10 mouse cellular contexts compared by ENCODE assay signal in the genomic region with DNA sequence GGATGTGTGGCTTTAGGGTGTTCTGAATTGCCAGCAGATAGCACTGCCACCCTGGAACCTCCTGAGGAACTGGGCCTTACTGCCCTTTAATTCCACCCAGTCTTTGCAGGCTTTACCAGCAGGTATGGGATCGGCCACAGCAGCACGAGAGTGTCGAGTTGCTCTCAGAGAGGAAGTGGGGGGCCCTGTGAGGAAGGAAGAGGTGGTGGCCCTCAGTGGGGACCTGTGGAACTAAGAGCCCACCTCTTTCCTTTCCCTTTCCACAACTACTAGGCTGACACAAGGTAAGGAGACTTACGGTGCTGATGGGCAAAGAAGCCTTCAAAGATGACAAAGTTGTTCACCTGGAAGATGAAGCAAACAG. TPM values are rescaled to one million over a fixed set of nuclear protein-coding genes. Genes with fewer than 3 reads are reported as not detected.
DNase-seq lines count a peak whose midpoint lies in the region; ATAC-seq and TF ChIP-seq lines count a peak whose summit lies in the region.
"Had no signal": no experiment of that assay in that cellular context is flagged by ENCODE, and none has a peak within 500 bp of the region (broad histone marks: within the 10 kb centered on the region; RNA-seq: fewer than 3 reads in every experiment).

No protein-coding gene starts in this region.

- no peak overlapping the region for H3K4me2 ChIP-seq in heart, postnatal 0 days (ENCODE audit: low read depth, low read length)
- no peak overlapping the region for H3K4me2 ChIP-seq in lung, postnatal 0 days (replicated peaks; ENCODE audit: low read depth, low read length)
- H3K4me2 ChIP-seq: hindbrain, embryonic 15.5 days had no signal

- no peak overlapping the region; the same call in 1 of the 2 replicates for H3K9ac ChIP-seq in heart, postnatal 0 days (replicated peaks; ENCODE audit: low read depth, low read length)
- no peak overlapping the region for H3K9ac ChIP-seq in lung, postnatal 0 days (replicated peaks; ENCODE audit: low read depth)
- H3K9ac ChIP-seq: hindbrain, embryonic 15.5 days had no signal

- H3K4me3 ChIP-seq in heart, postnatal 0 days (ENCODE audit: low read depth, low read length) = no peak overlapping the region
- H3K4me3 ChIP-seq in lung, postnatal 0 days (ENCODE audit: low read depth, low read length) = no peak overlapping the region
- H3K4me3 ChIP-seq: hindbrain, embryonic 15.5 days had no signal

- no peaks in the 10 kb centered on the region for H3K27me3 ChIP-seq in heart, postnatal 0 days (ENCODE audit: control insufficient read depth, insufficient read depth, low read length)
- H3K27me3 ChIP-seq in lung, postnatal 0 days (replicated peaks; ENCODE audit: insufficient read depth, low read length) = no peaks in the 10 kb centered on the region
- H3K27me3 ChIP-seq: hindbrain, embryonic 15.5 days had no signal

- peak overlapping the region; percentile 81 for H3K27ac ChIP-seq in heart, postnatal 0 days (ENCODE audit: low read depth)
- peak overlapping the region; percentile 55 for H3K27ac ChIP-seq in lung, postnatal 0 days (ENCODE audit: low read length)
- H3K27ac ChIP-seq: hindbrain, embryonic 15.5 days had no signal

- DNase-seq in heart, postnatal 0 days (ENCODE audit: low spot score) = no peak
- no peak for DNase-seq in heart, postnatal 4 days
- no peak for DNase-seq in lung, postnatal 0 days (ENCODE audit: low spot score)
- DNase-seq in lung, postnatal 36 days = no peak
- peak; percentile 64 for DNase-seq in thymus, postnatal 0 days (ENCODE audit: low spot score)
- DNase-seq in embryo, embryonic 9.5 days (ENCODE audit: extremely low spot score) = no peak
- DNase-seq: cerebellum, adult 18-20 months; gastrocnemius, postnatal 36 days had no signal

- no peaks in the 10 kb centered on the region for H3K9me3 ChIP-seq in heart, postnatal 0 days (replicated peaks; ENCODE audit: control insufficient read depth, low read length)
- H3K9me3 ChIP-seq in lung, postnatal 0 days (ENCODE audit: low read length) = no peaks in the 10 kb centered on the region
- H3K9me3 ChIP-seq: hindbrain, embryonic 15.5 days had no signal

- 42% methylated on average over 4 of the region's 4 CpGs for WGBS in heart, postnatal 0 days
- 48% methylated on average over 4 of the region's 4 CpGs for WGBS in lung, postnatal 0 days

- TF ChIP-seq EP300 in heart, postnatal 0 days (IDR thresholded peaks at IDR 0.05; ENCODE audit: low read depth) = no peak
- no peak for TF ChIP-seq EP300 in lung, postnatal 0 days (IDR thresholded peaks at IDR 0.05)

- ATAC-seq in heart, postnatal 0 days (ENCODE audit: insufficient read depth, low read depth) = 0 out of 2 replicates have a peak, but pooled peaks have one; percentile 5
- no peak; the same call in 1 of the 2 replicates for ATAC-seq in lung, postnatal 0 days
- peak; percentile 41 to 53 for ATAC-seq in hematopoietic stem cell, adult 5-6 weeks (replicated peaks in 1 of 2; ENCODE audit: insufficient read depth in 1 of 2, low FRiP score in 2 of 2, low TSS enrichment in 1 of 2, low read depth in 1 of 2, poor library complexity in 2 of 2, severe bottlenecking in 2 of 2)

- H3K4me1 ChIP-seq in heart, postnatal 0 days (ENCODE audit: control insufficient read depth, insufficient read depth) = peaks cover 15% of the 10 kb centered on the region
- H3K4me1 ChIP-seq in lung, postnatal 0 days (ENCODE audit: insufficient read depth, low read depth, low read length) = no peaks in the 10 kb centered on the region

- no peak for TF ChIP-seq CTCF in heart, postnatal 0 days (IDR thresholded peaks at IDR 0.05; ENCODE audit: low read depth)
- TF ChIP-seq CTCF in lung, postnatal 0 days (IDR thresholded peaks at IDR 0.05) = no peak

- H3K36me3 ChIP-seq in heart, postnatal 0 days (replicated peaks; ENCODE audit: control insufficient read depth, insufficient read depth, low read length) = peaks cover 18% of the 10 kb centered on the region
- no peaks in the 10 kb centered on the region for H3K36me3 ChIP-seq in lung, postnatal 0 days (ENCODE audit: insufficient read depth, low read length)

RNA-seq across cellular contexts. Expression of gene Atat1, which starts 5.9 kb away (rescaled TPM):
- total RNA-seq in heart, postnatal 0 days (2014; rRNA removed; ENCODE audit: low replicate concordance) = 28.6 and 31.0 TPM in 2 replicates
- 19.1 and 19.8 TPM in 2 replicates for polyA plus RNA-seq in heart, postnatal 0 days (2015; fragmentation: Nextera tagmentation; extraction: Ambion mirVana)
- total RNA-seq in heart, postnatal 4 days (2021) = 10 to 100 TPM; 18.7 to 23.0 TPM
- polyA plus RNA-seq in lung, postnatal 0 days (2015; fragmentation: Nextera tagmentation; extraction: Ambion mirVana) = 19.3 and 24.6 TPM in 2 replicates
- 13.0 and 18.1 TPM in 2 replicates for total RNA-seq in hematopoietic stem cell, adult 5-6 weeks (2017)
- polyA plus RNA-seq in thymus, postnatal 0 days (2015; fragmentation: Nextera tagmentation; extraction: Ambion mirVana) = 16.4 and 17.5 TPM in 2 replicates

RNA-seq across cellular contexts. Expression of gene 2310061I04Rik, which starts 6.7 kb away (rescaled TPM):
- total RNA-seq in heart, postnatal 0 days (2014; rRNA removed; ENCODE audit: low replicate concordance) = 32.5 and 36.6 TPM in 2 replicates
- polyA plus RNA-seq in heart, postnatal 0 days (2015; fragmentation: Nextera tagmentation; extraction: Ambion mirVana) = 51.9 and 53.1 TPM in 2 replicates
- total RNA-seq in heart, postnatal 4 days (2021) = 10 to 100 TPM; 45.0 to 47.0 TPM
- 15.9 and 18.5 TPM in 2 replicates for polyA plus RNA-seq in lung, postnatal 0 days (2015; fragmentation: Nextera tagmentation; extraction: Ambion mirVana)
- 4.9 and 17.4 TPM in 2 replicates for total RNA-seq in hematopoietic stem cell, adult 5-6 weeks (2017)
- 24.5 and 27.1 TPM in 2 replicates for polyA plus RNA-seq in thymus, postnatal 0 days (2015; fragmentation: Nextera tagmentation; extraction: Ambion mirVana)

RNA-seq across cellular contexts. Expression of gene Mrps18b, which starts 12.2 kb away (rescaled TPM):
- 38.0 and 73.7 TPM in 2 replicates for total RNA-seq in heart, postnatal 0 days (2014; rRNA removed; ENCODE audit: low replicate concordance)
- polyA plus RNA-seq in heart, postnatal 0 days (2015; fragmentation: Nextera tagmentation; extraction: Ambion mirVana) = 68.6 and 77.0 TPM in 2 replicates
- total RNA-seq in heart, postnatal 4 days (2021) = 10 to 100 TPM; 56.1 to 58.3 TPM
- polyA plus RNA-seq in lung, postnatal 0 days (2015; fragmentation: Nextera tagmentation; extraction: Ambion mirVana) = 40.7 and 44.8 TPM in 2 replicates
- 47.0 and 51.8 TPM in 2 replicates for total RNA-seq in hematopoietic stem cell, adult 5-6 weeks (2017)
- 91.1 and 93.5 TPM in 2 replicates for polyA plus RNA-seq in thymus, postnatal 0 days (2015; fragmentation: Nextera tagmentation; extraction: Ambion mirVana)

RNA-seq across cellular contexts. Expression of gene Ppp1r10, which starts 12.3 kb away (rescaled TPM):
- 11.2 and 20.7 TPM in 2 replicates for total RNA-seq in heart, postnatal 0 days (2014; rRNA removed; ENCODE audit: low replicate concordance)
- 14.8 and 20.2 TPM in 2 replicates for polyA plus RNA-seq in heart, postnatal 0 days (2015; fragmentation: Nextera tagmentation; extraction: Ambion mirVana)
- total RNA-seq in heart, postnatal 4 days (2021) = 10 to 100 TPM; 49.2 to 58.5 TPM
- polyA plus RNA-seq in lung, postnatal 0 days (2015; fragmentation: Nextera tagmentation; extraction: Ambion mirVana) = 21.4 and 23.5 TPM in 2 replicates
- total RNA-seq in hematopoietic stem cell, adult 5-6 weeks (2017) = 175 and 218 TPM in 2 replicates
- polyA plus RNA-seq in thymus, postnatal 0 days (2015; fragmentation: Nextera tagmentation; extraction: Ambion mirVana) = 35.6 and 36.0 TPM in 2 replicates

RNA-seq across cellular contexts. Expression of gene Dhx16, which starts 24.4 kb away (rescaled TPM):
- 18.2 and 24.1 TPM in 2 replicates for total RNA-seq in heart, postnatal 0 days (2014; rRNA removed; ENCODE audit: low replicate concordance)
- 14.9 and 15.0 TPM in 2 replicates for polyA plus RNA-seq in heart, postnatal 0 days (2015; fragmentation: Nextera tagmentation; extraction: Ambion mirVana)
- total RNA-seq in heart, postnatal 4 days (2021) = 10 to 100 TPM; 24.2 to 25.1 TPM
- polyA plus RNA-seq in lung, postnatal 0 days (2015; fragmentation: Nextera tagmentation; extraction: Ambion mirVana) = 22.3 and 25.8 TPM in 2 replicates
- 39.1 and 57.0 TPM in 2 replicates for total RNA-seq in hematopoietic stem cell, adult 5-6 weeks (2017)
- 48.9 and 50.6 TPM in 2 replicates for polyA plus RNA-seq in thymus, postnatal 0 days (2015; fragmentation: Nextera tagmentation; extraction: Ambion mirVana)
